Mouse (Mus musculus): ENCODE data around the gene Selenok. TPM values are rescaled to one million over a fixed set of nuclear protein-coding genes. Genes with fewer than 3 reads are reported as not detected.

The Selenok gene
- 11.8 and 14.4 TPM in 2 replicates for polyA plus RNA-seq (2012)

GRCm38 (mm10) chr14:29968075-29968821, at the start of gene Selenok:
Gene Selenok (plus strand): TSS chr14:29968308.

GRCm38 (mm10) chr14:29978254-29979204, 10.4 kb downstream of the Selenok start, which contains the start of gene Actr8:
Gene Actr8 (plus strand): TSS chr14:29978337.

GRCm38 (mm10) chr14:30008733-30009575, 40.8 kb downstream of the Selenok start, which contains the start of the genes Il17rb and Chdh:
Gene Il17rb (minus strand): TSS chr14:30008896.
Gene Chdh (plus strand): TSS chr14:30009023.

Other genes starting within 250 kb of the Selenok start
- 0.02 TPM in 1 of 2 replicates, not detected in the other for gene Cacna2d3, start 246.4 kb upstream of the Selenok start, polyA plus RNA-seq (2012)
- gene Actr8, start 10.0 kb downstream of the Selenok start, polyA plus RNA-seq (2012), result 41.1 and 51.0 TPM in 2 replicates
- 0.99 and 1.1 TPM in 2 replicates for gene Il17rb, start 40.6 kb downstream of the Selenok start, polyA plus RNA-seq (2012)
- gene Chdh, start 40.7 kb downstream of the Selenok start, polyA plus RNA-seq (2012), result 16.4 and 27.7 TPM in 2 replicates

Data from megakaryocyte-erythroid progenitor cell, adult 5 weeks (primary cell).